Mouse (Mus musculus) frontal cortex, postnatal 36 days (tissue): ENCODE results near the gene Zfp467.

Source experiments
- DNase-seq, 2 experiments: peaks; one replicate each; pipeline ENCODE4 v3.0.0; 2022; ENCODE audit warnings: low spot score in 2 of 2

Zfp467 gene

DNA sequence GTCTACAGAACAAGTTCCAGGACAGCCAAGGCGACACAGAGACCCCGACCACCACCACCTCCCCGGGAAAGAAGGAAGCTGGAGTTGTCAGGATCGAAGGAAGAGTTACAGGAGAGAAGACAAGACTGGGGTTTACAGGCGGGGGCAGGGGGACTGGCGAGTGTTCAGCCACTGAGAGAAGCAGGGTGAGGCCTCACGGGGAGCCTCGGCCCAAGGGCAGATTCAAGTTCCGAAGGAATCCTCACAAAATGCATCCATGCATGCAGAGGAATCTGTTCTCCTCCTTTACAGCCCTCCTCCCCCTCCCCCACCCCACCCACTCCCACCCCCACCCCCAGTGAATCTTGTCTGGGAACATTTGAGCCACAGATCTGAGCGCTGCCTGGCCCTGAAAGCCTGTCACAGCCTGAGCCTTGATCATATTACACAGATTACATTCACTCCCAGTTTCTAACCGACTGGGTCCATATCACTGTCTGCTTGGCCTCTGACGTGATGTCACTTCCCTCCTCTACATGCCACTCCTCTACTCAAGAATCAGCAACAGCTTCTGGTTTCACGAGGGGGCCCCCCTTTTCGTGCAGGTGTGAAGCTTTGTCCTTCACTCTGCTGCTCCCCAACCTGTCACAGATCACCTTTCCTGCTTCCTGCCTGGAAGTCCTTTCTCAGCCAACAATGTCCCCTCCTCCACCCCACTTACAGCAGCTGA lies 5.2 kb downstream of the Zfp467 start:
- DNase-seq: no peak

DNA sequence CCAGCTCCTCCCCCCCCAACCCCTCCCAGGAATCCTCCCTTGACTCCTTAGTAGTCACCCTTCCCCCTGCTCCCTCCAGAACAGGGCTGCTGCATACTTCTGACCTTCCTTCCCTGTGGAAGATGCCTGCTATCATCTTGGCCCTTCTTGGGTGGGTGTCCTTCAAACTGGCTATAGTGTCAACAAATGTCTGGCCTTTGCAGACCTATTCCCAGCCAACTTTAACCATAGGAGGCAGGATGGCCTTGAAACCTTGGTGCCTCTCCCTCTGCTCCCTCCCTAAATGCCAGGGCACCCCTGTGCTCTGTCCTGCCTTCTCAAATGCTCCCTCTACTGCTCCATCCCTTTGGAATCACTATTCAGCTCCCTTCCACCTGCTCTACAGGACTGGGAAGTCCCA lies 6.0 kb downstream of the Zfp467 start:
- no peak for DNase-seq

- no peak for DNase-seq
Observed at GRCm38 (mm10) chr6:48438475-48439125, 7.0 kb downstream of the Zfp467 start.

- DNase-seq: no peak
Observed at GRCm38 (mm10) chr6:48437679-48438376, 7.8 kb downstream of the Zfp467 start.

DNA sequence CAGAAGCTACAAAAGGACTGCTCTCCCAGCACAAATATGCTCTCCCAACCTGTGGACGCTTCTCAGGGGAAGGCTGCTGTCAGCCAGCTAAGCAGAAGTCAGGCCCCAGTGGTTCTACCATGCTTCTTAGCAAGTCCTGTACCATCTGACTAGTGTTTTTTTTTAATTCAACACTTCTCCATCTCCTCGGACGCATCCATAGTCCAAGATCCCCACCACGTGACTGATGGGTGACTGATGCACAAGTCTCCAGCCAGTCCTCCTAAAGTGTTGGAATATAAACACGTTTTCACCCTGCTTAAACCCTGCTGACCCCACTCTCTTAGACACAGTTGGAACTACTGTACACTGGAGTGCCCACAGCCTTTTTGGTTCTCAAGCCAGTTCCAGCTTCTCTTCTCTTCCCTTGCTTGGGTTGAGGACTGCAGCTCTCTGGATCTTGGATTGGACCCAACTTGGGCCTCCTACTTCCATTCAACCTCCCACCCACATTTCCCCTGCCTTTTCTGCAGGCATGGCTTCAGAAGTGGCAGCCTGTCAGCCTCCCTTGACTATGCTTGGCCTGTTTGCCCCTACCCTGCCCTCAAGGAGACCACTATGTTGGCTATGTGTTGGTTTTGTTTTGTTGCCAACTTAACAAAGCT lies 9.8 kb downstream of the Zfp467 start:
- no peak for DNase-seq

DNA sequence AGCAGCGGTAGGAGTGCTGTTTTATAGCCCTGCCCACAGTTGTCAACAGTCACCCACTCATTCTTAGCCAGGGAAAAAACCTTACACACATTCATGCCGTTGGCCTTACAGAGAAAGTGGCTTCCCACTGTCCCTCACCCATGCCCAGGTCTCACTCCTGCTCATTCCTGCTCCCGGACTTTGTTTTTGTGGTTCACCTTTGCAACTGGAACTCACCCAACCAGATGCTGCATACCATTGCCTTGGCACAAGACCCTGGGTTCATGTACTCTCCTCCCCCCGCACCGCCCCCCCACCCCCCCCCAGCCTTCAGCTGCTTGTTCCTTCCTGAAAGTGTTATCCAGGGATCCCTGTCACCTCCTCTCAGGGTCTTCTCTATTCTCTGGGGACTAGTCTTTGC lies 10.5 kb downstream of the Zfp467 start:
- no peak for DNase-seq

DNA sequence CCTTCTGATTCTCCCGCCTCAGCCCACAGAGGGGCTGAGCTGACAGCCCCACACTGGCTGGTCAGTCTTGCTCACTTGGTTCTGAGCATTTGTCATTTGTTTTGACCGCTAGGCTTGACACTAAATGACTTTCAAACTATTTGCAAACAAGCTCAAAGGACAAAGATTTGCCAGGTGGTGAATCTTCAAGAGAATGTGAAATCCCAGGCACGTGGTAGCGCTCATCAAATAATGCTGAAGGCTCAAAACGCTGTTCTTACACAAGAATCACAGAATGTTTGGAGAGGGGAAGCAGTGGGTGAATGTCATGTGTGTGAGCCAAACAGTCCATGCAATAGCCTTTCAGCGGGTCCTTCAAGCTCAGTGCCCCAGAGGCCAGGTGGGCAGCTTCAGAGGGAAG lies 11.0 kb downstream of the Zfp467 start:
- no peak for DNase-seq

GRCm38 (mm10) chr6:48432893-48433816 lies 12.5 kb downstream of the Zfp467 start:
- no peak for DNase-seq

DNA sequence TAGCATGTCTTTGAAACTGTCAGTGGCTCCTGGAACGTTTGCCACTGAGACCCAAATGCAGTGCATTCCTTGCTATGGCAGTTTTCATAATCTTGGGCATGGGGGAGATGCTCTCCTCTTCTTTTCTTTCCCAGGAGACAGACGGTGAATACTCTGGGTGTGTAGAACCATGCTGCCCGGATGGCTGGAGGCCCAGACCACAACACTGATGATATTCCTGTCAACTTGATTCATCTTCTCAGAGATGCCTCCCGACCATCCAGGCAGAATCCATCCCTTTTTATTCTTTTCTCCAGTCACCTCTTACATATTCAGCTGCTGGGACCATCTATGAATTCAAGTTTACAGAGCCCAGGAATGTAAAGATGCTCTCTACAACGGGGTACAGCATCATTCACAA lies 14.9 kb downstream of the Zfp467 start:
- no peak for DNase-seq

DNA sequence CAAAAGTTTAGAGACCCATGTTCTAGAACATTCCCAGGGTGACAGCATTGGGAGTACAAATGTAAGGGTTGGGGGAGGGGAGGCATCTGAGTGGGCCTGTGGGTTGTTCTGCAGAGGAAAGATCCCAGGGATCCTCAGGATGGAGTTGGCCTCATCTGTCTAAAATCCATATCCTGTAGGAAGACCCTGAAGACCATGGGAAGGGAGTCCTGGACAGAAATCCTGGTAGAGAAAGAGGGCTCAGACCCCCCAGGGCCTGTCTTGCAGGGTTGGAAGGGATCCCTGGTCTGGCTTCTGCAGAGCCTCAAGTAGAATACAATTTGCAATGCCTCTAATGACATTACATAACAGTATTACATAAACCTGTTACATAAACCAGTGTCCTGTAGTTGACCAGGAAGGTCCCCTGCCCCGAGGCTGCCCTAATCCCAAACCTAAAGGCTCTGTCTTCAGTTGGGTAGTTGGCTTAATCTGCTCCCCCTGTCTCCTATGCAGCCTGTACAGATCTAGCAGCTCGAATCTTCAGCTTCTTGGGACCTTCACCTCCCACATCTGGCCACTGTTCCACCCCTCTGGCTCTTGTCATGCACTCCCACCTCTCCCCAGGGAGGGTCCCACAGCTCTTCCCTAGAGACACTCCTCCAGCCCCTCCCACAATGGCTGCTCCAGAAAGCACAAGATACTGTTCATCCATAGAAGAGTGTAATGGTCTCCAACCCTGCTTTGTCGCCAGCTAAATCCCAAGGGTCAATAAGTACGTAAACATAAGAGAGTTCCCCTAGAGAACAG lies 16.7 kb downstream of the Zfp467 start:
- no peak for DNase-seq

DNA sequence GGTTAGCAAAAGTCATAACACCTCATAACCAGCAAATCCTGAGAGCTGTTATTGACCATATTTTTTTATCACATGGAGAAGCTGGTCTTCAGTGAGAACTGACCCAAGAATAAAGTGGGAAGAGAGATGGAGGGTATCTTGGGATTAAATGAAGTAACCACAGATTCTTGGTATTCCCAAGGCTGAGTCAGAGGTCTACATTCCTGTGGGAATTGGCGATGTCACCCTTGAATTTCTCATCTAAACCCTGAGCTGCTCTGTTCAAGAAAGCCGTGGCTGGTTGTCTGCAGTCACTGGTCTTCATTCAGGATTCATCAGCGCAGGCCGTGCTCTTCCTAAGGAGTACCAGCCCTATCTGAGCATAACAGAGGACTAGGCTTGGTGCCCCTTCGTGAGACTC lies 18.7 kb downstream of the Zfp467 start:
- no peak for DNase-seq

GRCm38 (mm10) chr6:48424074-48424473 lies 21.6 kb downstream of the Zfp467 start:
- DNase-seq: no peak

DNA sequence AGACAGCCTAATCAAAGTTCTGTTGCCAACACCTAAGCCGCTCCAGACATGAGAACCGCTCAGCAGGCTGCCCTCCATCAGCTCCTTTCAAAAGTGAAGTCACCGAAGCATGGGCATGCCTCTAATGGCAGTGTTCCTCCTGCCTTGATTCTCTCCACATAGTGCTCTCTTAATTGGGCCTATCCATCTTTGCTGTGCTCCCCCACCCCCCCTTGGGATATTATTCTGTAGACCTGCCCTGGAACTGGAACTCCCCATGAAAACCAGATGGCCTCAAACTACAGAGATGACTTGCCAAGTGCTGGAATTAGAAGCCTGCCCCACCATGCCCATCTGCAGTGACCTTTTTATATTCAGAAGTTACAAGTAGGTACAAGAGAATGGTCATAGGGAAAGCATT lies 22.3 kb downstream of the Zfp467 start:
- DNase-seq: no peak

DNA sequence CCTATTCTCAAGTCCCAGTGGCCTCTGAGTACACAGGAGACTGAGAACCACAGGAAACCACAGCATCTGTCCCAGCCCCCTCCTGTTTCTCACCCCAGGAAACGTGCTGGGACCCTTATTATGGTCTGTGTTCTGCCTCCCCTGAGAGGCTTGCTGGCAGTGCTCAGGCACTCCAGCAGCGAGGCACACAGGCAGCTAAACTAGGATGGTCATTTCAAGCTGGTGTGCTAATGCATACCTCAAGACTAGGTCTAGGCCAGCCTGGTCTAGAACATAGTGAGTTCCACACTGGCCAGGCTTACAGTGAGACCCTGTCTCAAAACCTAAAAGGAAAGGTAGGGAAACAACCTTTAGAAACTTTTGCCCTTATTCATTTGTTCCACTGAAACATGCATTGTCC lies 25.0 kb downstream of the Zfp467 start:
- DNase-seq: no peak

DNA sequence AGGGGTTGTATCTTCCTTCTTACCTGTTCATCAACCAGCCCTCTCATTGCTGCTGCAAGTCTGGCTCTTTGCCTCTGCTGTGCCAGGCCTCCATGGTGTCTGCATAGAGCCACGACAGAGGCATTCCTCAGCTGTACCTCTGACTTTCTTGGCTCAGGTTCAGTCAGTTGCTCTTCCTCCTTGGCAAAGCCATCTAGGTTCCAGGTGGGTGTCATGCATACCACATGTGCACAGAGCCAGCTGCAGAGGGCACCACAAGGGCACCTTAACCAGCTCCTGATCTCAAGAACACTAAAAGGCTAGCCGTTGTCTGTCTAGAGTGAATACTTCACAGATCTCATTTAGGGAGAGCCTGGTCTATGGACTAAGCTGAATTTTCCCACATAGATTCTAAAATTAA lies 29.1 kb downstream of the Zfp467 start:
- DNase-seq: no peak

GRCm38 (mm10) chr6:48415636-48416035 lies 30.0 kb downstream of the Zfp467 start:
- no peak for DNase-seq

DNA sequence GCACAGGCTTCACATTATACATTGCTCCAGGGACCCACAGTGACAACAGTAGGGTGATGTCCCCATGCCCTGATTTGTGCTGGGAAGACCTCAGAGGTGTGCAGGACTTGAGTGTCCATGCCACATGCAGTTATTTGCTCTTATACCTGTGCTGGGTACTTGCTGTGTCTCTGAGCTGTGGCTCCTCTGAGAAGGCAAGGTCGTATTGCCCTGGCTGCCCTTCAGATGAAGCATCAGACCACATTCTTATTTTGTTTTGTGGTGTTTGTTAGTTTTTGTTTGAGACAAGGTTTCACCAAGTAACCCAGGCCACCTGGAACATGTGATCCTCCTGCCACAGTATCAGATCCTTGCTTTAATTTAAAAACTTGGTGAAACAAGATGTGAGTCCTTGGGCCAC lies 30.7 kb downstream of the Zfp467 start:
- DNase-seq: no peak

DNA sequence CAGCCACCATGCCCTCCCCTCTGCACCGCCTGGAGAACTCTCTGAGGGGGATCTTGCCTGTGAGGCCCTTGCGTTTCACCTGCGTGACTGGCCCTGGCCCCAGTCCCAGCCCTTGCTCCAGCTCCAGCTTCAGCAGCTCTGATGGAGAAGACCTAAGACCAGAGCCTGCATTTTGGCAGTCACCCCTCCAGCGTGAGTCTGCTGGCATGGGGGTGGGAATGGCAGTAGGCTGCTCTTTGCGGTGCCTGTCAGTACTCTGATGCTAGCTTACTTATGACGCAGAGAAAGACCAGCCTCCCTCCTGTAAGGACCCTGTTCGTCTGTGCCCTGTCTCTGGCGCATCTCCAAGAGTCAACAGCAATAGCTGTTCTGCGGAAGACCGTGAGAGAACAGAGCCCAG lies 32.5 kb downstream of the Zfp467 start:
- DNase-seq: no peak

DNA sequence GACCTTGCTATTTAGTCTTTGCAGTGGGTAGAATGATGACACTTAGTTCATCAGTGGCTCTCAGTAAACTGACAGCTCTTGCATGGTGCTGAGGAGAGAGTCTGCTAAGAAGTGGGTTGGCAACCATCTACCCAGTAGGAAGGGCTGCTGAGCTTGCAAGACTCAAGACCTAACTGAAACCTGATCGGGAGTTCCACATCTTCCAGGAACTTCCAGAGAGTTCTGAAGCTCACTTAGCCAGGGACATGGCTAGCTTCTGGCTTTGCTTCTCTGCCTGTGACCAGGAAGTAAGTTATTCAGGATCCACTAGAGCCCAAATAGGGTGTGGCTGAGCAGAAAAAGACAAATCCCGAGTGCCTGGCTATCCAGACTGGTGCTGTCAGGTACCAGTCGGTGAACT lies 33.0 kb downstream of the Zfp467 start:
- no peak for DNase-seq

DNA sequence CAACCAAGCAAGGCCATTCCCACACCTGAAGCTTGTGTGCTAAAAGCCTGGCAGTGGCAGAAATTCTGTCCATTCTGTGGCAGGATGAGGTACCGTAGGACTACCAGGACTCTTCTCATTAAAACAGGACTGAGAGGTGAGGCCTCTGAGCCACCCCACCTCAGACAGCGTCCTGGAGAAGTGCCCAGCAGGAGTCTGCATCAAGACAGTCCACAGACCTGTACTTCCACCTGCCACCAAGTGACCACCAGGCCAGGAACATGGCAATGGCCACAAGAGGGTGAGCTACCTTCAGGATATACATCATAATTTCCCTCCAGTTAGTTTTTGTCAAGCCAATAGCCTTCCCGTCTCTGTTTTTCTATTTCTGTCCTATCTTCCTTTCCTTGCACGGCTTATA lies 33.5 kb downstream of the Zfp467 start:
- DNase-seq: no peak
